Mouse (Mus musculus): ENCODE data around the gene Rab8b. TPM values are rescaled to one million over a fixed set of nuclear protein-coding genes. Genes with fewer than 3 reads are reported as not detected.
"Not testable (repeated sequence)": the region's sequence is repeated elsewhere in the genome, so short reads cannot be mapped to it uniquely, and the experiment has no call there.

The Rab8b gene
- polyA plus RNA-seq, 1 experiment: 11.2 TPM

- H3K9ac ChIP-seq (ENCODE audit: low read depth, poor library complexity, severe bottlenecking): no peak overlapping the region
- TF ChIP-seq EP300 (IDR thresholded peaks at IDR 0.05; ENCODE audit: insufficient read depth, low read depth, low read length): no peak
- no peak for TF ChIP-seq POLR2A (IDR thresholded peaks at IDR 0.05; ENCODE audit: insufficient read depth, low read length)
- no peak for TF ChIP-seq CTCF (IDR thresholded peaks at IDR 0.05; ENCODE audit: low read depth, low read length)
- no peaks in the 10 kb centered on the region for H3K27me3 ChIP-seq (ENCODE audit: control insufficient read depth, insufficient read depth, low read length, poor library complexity, severe bottlenecking)
- no peaks in the 10 kb centered on the region for H3K36me3 ChIP-seq (ENCODE audit: control insufficient read depth, insufficient read depth, low read length, poor library complexity, severe bottlenecking)
- no peaks in the 10 kb centered on the region for H3K9me3 ChIP-seq (replicated peaks; ENCODE audit: control insufficient read depth, insufficient read depth, low read length, poor library complexity, severe bottlenecking)
- H3K27ac ChIP-seq (ENCODE audit: insufficient read depth, low read length): no peak overlapping the region
- H3K4me1 ChIP-seq (ENCODE audit: control insufficient read depth, insufficient read depth, low read length): peaks cover 3% of the 10 kb centered on the region
- no peak overlapping the region for H3K4me3 ChIP-seq (ENCODE audit: low read depth, low read length)
These were observed 21.6 kb downstream of the Rab8b start for GRCm38 (mm10) chr9:66897851-66898250.

- no peaks in the 10 kb centered on the region for H3K27me3 ChIP-seq (ENCODE audit: control insufficient read depth, insufficient read depth, low read length, poor library complexity, severe bottlenecking)
- no peaks in the 10 kb centered on the region for H3K36me3 ChIP-seq (ENCODE audit: control insufficient read depth, insufficient read depth, low read length, poor library complexity, severe bottlenecking)
- no peak overlapping the region for H3K27ac ChIP-seq (ENCODE audit: insufficient read depth, low read length)
- TF ChIP-seq EP300 (IDR thresholded peaks at IDR 0.05; ENCODE audit: insufficient read depth, low read depth, low read length): no peak
- TF ChIP-seq POLR2A (IDR thresholded peaks at IDR 0.05; ENCODE audit: insufficient read depth, low read length): no peak
- TF ChIP-seq CTCF (IDR thresholded peaks at IDR 0.05; ENCODE audit: low read depth, low read length): no peak
- no peak overlapping the region for H3K4me3 ChIP-seq (ENCODE audit: low read depth, low read length)
- no peaks in the 10 kb centered on the region for H3K9me3 ChIP-seq (replicated peaks; ENCODE audit: control insufficient read depth, insufficient read depth, low read length, poor library complexity, severe bottlenecking)
- H3K4me1 ChIP-seq (ENCODE audit: control insufficient read depth, insufficient read depth, low read length): peaks cover 3% of the 10 kb centered on the region
- no peak overlapping the region for H3K9ac ChIP-seq (ENCODE audit: low read depth, poor library complexity, severe bottlenecking)
These were observed 22.5 kb downstream of the Rab8b start for GRCm38 (mm10) chr9:66896951-66897350.

GRCm38 (mm10) chr9:66895995-66896394, 23.5 kb downstream of the Rab8b start:
- Histone ChIP-seq H3K9ac (ENCODE audit: low read depth, poor library complexity, severe bottlenecking) (no peak overlapping the region), H3K27ac (ENCODE audit: insufficient read depth, low read length) (no peak overlapping the region), H3K9me3 (replicated peaks; ENCODE audit: control insufficient read depth, insufficient read depth, low read length, poor library complexity, severe bottlenecking) (no peaks in the 10 kb centered on the region), H3K27me3 (ENCODE audit: control insufficient read depth, insufficient read depth, low read length, poor library complexity, severe bottlenecking) (no peaks in the 10 kb centered on the region), H3K36me3 (ENCODE audit: control insufficient read depth, insufficient read depth, low read length, poor library complexity, severe bottlenecking) (no peaks in the 10 kb centered on the region), H3K4me1 (ENCODE audit: control insufficient read depth, insufficient read depth, low read length) (peaks cover 3% of the 10 kb centered on the region), H3K4me3 (ENCODE audit: low read depth, low read length) (no peak overlapping the region)
- TF ChIP-seq EP300 (IDR thresholded peaks at IDR 0.05; ENCODE audit: insufficient read depth, low read depth, low read length) (no peak), CTCF (IDR thresholded peaks at IDR 0.05; ENCODE audit: low read depth, low read length) (no peak), POLR2A (IDR thresholded peaks at IDR 0.05; ENCODE audit: insufficient read depth, low read length) (no peak)

- Histone ChIP-seq H3K9me3 (replicated peaks; ENCODE audit: control insufficient read depth, insufficient read depth, low read length, poor library complexity, severe bottlenecking) (no peaks in the 10 kb centered on the region), H3K4me3 (ENCODE audit: low read depth, low read length) (no peak overlapping the region), H3K9ac (ENCODE audit: low read depth, poor library complexity, severe bottlenecking) (no peak overlapping the region), H3K27me3 (ENCODE audit: control insufficient read depth, insufficient read depth, low read length, poor library complexity, severe bottlenecking) (no peaks in the 10 kb centered on the region), H3K36me3 (ENCODE audit: control insufficient read depth, insufficient read depth, low read length, poor library complexity, severe bottlenecking) (no peaks in the 10 kb centered on the region), H3K4me1 (ENCODE audit: control insufficient read depth, insufficient read depth, low read length) (peaks cover 3% of the 10 kb centered on the region), H3K27ac (ENCODE audit: insufficient read depth, low read length) (no peak overlapping the region)
- TF ChIP-seq CTCF (IDR thresholded peaks at IDR 0.05; ENCODE audit: low read depth, low read length): no peak
These were observed 24.3 kb downstream of the Rab8b start for GRCm38 (mm10) chr9:66895035-66895779.

GRCm38 (mm10) chr9:66894421-66894820, 25.1 kb downstream of the Rab8b start:
- H3K4me1 ChIP-seq (ENCODE audit: control insufficient read depth, insufficient read depth, low read length): peaks cover 3% of the 10 kb centered on the region
- no peak for TF ChIP-seq EP300 (IDR thresholded peaks at IDR 0.05; ENCODE audit: insufficient read depth, low read depth, low read length)
- TF ChIP-seq CTCF (IDR thresholded peaks at IDR 0.05; ENCODE audit: low read depth, low read length): no peak
- no peak for TF ChIP-seq POLR2A (IDR thresholded peaks at IDR 0.05; ENCODE audit: insufficient read depth, low read length)
- H3K36me3 ChIP-seq (ENCODE audit: control insufficient read depth, insufficient read depth, low read length, poor library complexity, severe bottlenecking): no peaks in the 10 kb centered on the region

GRCm38 (mm10) chr9:66892456-66892855, 27.0 kb downstream of the Rab8b start:
- H3K9ac ChIP-seq (ENCODE audit: low read depth, poor library complexity, severe bottlenecking); H3K4me3 ChIP-seq (ENCODE audit: low read depth, low read length); H3K36me3 ChIP-seq (ENCODE audit: control insufficient read depth, insufficient read depth, low read length, poor library complexity, severe bottlenecking); H3K27me3 ChIP-seq (ENCODE audit: control insufficient read depth, insufficient read depth, low read length, poor library complexity, severe bottlenecking); H3K27ac ChIP-seq (ENCODE audit: insufficient read depth, low read length); H3K9me3 ChIP-seq (replicated peaks; ENCODE audit: control insufficient read depth, insufficient read depth, low read length, poor library complexity, severe bottlenecking); H3K4me1 ChIP-seq (ENCODE audit: control insufficient read depth, insufficient read depth, low read length): not testable (repeated sequence)

More at GRCm38 (mm10) chr9:66894421-66894820, 25.1 kb downstream of the Rab8b start:
- no peak overlapping the region for H3K4me3 ChIP-seq (ENCODE audit: low read depth, low read length)
- H3K9me3 ChIP-seq (replicated peaks; ENCODE audit: control insufficient read depth, insufficient read depth, low read length, poor library complexity, severe bottlenecking): no peaks in the 10 kb centered on the region
- no peaks in the 10 kb centered on the region for H3K27me3 ChIP-seq (ENCODE audit: control insufficient read depth, insufficient read depth, low read length, poor library complexity, severe bottlenecking)
- H3K27ac ChIP-seq (ENCODE audit: insufficient read depth, low read length): no peak overlapping the region
- no peak overlapping the region for H3K9ac ChIP-seq (ENCODE audit: low read depth, poor library complexity, severe bottlenecking)

All from ES-Bruce4 (cell line).